Mouse (Mus musculus) heart, adult 2 months (tissue): ENCODE measurements at regions not wholly inside any gene's neighbourhood (a gene's known extent, or its start where the extent isn't known, plus 50 kb on each side); places are given as distances from the start of the nearest gene placed in this dataset.

Experiments used
- DNase-seq, 2 experiments: peaks; one replicate each; pipeline ENCODE4 v3.0.0; 2021
- H3K27ac ChIP-seq: fragments of 200-600 bp; 2 replicates; pipeline ENCODE4 v1.8.1; 2022
- H3K27me3 ChIP-seq: fragments of 200-500 bp; 2 replicates; pipeline ENCODE4 v1.6.1; 2012; ENCODE audit warnings: mild to moderate bottlenecking, low read length, inconsistent platforms, mixed read lengths; ENCODE audit not compliant: control insufficient read depth, insufficient read depth
- H3K36me3 ChIP-seq: fragments of 200-500 bp; 2 replicates; pipeline ENCODE4 v1.6.1; 2012; ENCODE audit warnings: low read length, inconsistent platforms; ENCODE audit not compliant: control insufficient read depth, insufficient read depth
- H3K4me1 ChIP-seq: fragments of 200-500 bp; 2 replicates; pipeline ENCODE4 v1.6.1; 2011; ENCODE audit warnings: low read length; ENCODE audit not compliant: control insufficient read depth, insufficient read depth
- H3K4me3 ChIP-seq: fragments of 200-600 bp; 2 replicates; pipeline ENCODE4 v1.8.1; 2022
- H3K79me2 ChIP-seq: fragments of 200-500 bp; replicated peaks from 2 replicates; pipeline ENCODE4 v1.6.1; 2012; ENCODE audit warnings: mild to moderate bottlenecking, inconsistent platforms, low read length, moderate library complexity, mixed read lengths; ENCODE audit not compliant: control insufficient read depth, insufficient read depth
- H3K9ac ChIP-seq: fragments of 200-500 bp; 2 replicates; pipeline ENCODE4 v1.6.1; 2012; ENCODE audit warnings: low read depth, mild to moderate bottlenecking, control low read depth, inconsistent platforms, low read length, mixed read lengths
- CTCF ChIP-seq: fragments of 200-600 bp; IDR thresholded peaks from 2 replicates; pipeline ENCODE4 v1.8.1; 2022; ENCODE audit warnings: antibody characterized with exemption, mild to moderate bottlenecking, moderate library complexity
- EP300 ChIP-seq: fragments of 200-500 bp; IDR thresholded peaks from 2 replicates; pipeline ENCODE4 v1.6.1; 2011; ENCODE audit warnings: low read depth, low read length, control low read depth; ENCODE audit not compliant: insufficient read depth
- POLR2A ChIP-seq: fragments of 200-500 bp; IDR thresholded peaks from 2 replicates; pipeline ENCODE4 v1.6.1; 2011; ENCODE audit warnings: mild to moderate bottlenecking, low read depth, low read length, control low read depth; ENCODE audit not compliant: insufficient read depth
- WGBS: fragments of 180-500 bp; shearing (Covaris S2); methylation state at CpG from one replicate; pipeline ENCODE4 v1.1.7; 2018; 5-methylcytosine and 5-hydroxymethylcytosine counted together
- intact Hi-C: fragments of 180-260 bp; cut with DNase I; formaldehyde crosslinking; loops from one replicate; pipeline ENCODE4 v1.15.1; 2025

DNA sequence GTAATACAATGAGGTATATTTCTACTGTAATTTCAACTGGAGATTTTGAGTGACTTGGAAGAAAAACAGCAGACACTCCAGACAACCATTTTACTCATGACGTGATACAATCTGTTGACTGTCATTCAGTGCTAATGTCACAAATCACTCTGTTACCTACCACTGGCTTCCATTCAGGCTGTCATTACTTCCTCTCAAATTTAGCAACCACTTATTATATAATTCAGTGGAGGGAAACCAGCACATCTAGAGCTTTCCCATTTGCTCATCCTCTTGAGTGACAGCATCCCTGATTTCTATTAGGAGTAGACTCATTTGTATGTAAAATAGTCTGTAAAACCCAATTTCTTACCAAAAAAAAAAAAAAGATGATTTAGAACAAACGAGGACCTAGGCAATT, 1627.3 kb upstream of the Pabpc4l start:
- no peak overlapping the region for H3K4me3 ChIP-seq
- no peaks in the 10 kb centered on the region for H3K27me3 ChIP-seq
- no peaks in the 10 kb centered on the region for H3K4me1 ChIP-seq
- no peak overlapping the region for H3K27ac ChIP-seq
- H3K36me3 ChIP-seq: no peaks in the 10 kb centered on the region
- H3K9ac ChIP-seq: no peak overlapping the region
- no peaks in the 10 kb centered on the region for H3K79me2 ChIP-seq
- no peak for TF ChIP-seq CTCF
- TF ChIP-seq POLR2A: no peak
- TF ChIP-seq EP300: no peak
- intact Hi-C loops: no loop called here
- DNase-seq: no peak
- WGBS: 50% methylated on average over 2 of the region's 2 CpGs

GRCm38 (mm10) chr3:48068628-48069027, 1620.6 kb upstream of the Pabpc4l start:
- H3K27ac ChIP-seq: no peak overlapping the region
- H3K27me3 ChIP-seq: no peaks in the 10 kb centered on the region
- H3K4me1 ChIP-seq: no peaks in the 10 kb centered on the region
- WGBS: 51% methylated on average over 1 of the region's 1 CpGs
- H3K79me2 ChIP-seq: no peaks in the 10 kb centered on the region
- no peak overlapping the region for H3K4me3 ChIP-seq
- intact Hi-C loops: no loop called here
- no peak overlapping the region for H3K9ac ChIP-seq
- no peaks in the 10 kb centered on the region for H3K36me3 ChIP-seq
- DNase-seq: no peak
- TF ChIP-seq POLR2A: no peak
- TF ChIP-seq EP300: no peak
- TF ChIP-seq CTCF: no peak
